Mouse (Mus musculus) heart, postnatal 4 days (tissue): ENCODE measurements at regions not wholly inside any gene's neighbourhood (a gene's known extent, or its start where the extent isn't known, plus 50 kb on each side); places are given as distances from the start of the nearest gene placed in this dataset.
A peak's percentile ranks its signal among the peaks of the same experiment; 100 is the strongest.
"Not testable (repeated sequence)": the region's sequence is repeated elsewhere in the genome, so short reads cannot be mapped to it uniquely, and the experiment has no call there.

Experiments
- DNase-seq: peaks from one replicate; pipeline ENCODE4 v3.0.0; 2021

- DNase-seq = no peak
These were observed 188.8 kb upstream of the Dmac1 start for GRCm38 (mm10) chr4:75466880-75467327.

DNA sequence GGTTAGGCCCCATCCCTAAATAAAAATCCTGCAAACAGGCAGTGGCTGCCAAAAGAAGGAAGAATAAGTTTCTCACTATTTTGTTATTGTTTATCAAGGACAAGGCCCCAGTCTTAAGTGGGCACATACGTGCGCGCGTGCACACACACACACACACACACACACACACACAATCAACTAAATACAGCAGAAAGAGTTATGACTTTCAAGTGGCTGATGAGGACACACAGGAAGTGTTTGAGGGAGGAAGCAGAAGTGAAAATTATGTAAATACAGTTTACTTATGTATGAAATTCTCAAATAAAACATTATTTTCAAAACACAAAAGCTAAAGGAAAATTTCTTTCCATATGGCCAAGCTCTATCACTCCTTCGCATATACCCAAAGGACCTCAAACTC is 185.5 kb upstream of the Dmac1 start:
- DNase-seq = no peak

- no peak for DNase-seq
These were observed 171.4 kb upstream of the Dmac1 start for GRCm38 (mm10) chr4:75449478-75449877.

- DNase-seq = no peak
These were observed 145.2 kb upstream of the Dmac1 start for GRCm38 (mm10) chr4:75423296-75423695.

- DNase-seq = not testable (repeated sequence)
These were observed 122.6 kb upstream of the Dmac1 start for GRCm38 (mm10) chr4:75400754-75401153.

- DNase-seq = no peak
These were observed 116.9 kb upstream of the Dmac1 start for GRCm38 (mm10) chr4:75394992-75395391.

- DNase-seq = no peak
These were observed 116.2 kb upstream of the Dmac1 start for GRCm38 (mm10) chr4:75394264-75394663.

- no peak for DNase-seq
These were observed 108.3 kb upstream of the Dmac1 start for GRCm38 (mm10) chr4:75386271-75386938.

DNA sequence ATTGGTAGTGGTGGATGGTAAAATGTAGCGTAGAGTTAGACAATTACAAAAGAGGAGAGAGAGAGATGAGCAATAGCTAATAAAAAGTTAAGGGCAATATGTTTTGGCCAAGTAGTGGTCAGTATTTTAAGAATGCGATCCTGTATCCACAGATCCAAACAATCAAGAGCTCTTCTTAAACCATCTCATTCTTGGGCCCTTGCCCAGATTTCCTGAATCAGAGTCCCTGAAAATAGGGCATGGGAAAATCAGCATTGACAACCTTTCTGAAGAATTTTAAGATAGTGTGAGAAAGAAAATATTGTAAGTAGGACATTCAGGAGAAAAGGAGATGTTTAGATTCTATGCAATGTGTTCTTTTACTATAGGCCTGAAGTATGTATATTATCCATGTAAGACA is 81.4 kb upstream of the Dmac1 start:
- DNase-seq = peak; percentile 4

GRCm38 (mm10) chr4:75355621-75356020 is 77.5 kb upstream of the Dmac1 start:
- no peak for DNase-seq

DNA sequence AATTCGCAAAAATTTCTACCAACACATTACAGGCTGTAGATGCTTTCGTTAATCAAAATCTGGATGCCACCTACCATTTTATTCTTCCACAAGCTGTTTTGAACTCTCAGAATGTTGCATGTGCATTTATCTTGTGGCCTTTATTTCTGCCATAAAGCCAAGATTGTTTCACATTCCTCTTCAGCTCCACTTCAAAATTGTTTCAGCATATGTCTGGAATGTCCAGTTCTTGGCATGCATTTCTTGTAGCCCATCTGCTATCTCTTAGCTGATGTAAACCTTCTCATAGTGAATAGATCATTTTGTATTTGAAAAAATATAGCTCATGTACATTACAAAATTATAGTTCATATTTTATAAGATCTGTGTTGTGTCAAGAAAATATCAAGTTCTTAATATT is 56.4 kb upstream of the Dmac1 start:
- DNase-seq = no peak

DNA sequence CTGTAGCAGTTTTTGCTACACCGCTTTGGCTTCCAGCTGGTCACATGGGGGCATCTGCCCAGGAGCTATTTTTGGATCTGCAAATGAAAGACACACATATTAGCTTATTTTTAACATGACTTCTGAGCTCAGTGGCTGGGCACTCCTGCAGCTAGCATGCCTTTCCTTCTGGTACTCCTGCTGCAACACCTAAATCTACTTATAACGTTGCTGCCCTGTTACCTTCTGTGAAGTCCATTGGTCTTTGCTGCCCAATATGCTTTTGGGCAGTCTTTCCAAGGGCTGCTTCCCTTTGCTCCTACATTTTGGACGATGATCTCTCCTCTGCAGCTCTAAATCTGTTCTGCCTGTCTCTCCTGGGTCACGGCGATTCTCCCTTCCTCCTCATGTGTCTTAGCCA is 54.7 kb upstream of the Dmac1 start:
- DNase-seq = no peak

DNA sequence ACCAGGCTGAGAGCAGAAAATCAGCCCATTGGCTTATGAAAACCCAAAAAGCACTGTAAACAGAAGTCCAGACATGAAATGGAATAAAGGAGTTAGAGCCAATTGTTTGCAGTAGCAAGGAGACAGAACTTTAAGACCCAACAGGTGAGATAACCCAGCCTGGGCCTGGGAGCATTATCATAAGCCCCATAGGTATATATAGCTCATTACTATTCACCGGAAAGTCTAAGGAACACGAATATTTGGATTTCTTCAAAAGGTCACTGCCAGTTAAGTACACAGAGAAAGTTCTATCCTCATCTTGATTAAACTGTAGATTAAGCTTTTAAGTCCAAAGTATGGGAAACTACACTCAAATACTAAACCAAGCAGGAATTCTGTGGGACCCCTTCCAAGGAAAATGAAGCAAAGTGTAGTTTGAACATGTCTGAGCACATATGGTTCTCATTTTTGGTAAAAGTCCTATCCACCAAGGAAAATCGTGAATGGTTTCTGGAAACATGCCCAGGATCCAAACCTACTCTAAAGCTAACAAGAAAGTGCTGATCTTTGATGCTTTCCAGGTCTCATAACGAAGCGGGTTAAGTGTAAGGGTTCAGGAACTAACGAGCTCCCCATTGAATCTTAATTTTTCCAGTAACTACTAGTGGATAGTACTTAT is 51.5 kb upstream of the Dmac1 start:
- peak; percentile 14 for DNase-seq
